In the genomic region with DNA sequence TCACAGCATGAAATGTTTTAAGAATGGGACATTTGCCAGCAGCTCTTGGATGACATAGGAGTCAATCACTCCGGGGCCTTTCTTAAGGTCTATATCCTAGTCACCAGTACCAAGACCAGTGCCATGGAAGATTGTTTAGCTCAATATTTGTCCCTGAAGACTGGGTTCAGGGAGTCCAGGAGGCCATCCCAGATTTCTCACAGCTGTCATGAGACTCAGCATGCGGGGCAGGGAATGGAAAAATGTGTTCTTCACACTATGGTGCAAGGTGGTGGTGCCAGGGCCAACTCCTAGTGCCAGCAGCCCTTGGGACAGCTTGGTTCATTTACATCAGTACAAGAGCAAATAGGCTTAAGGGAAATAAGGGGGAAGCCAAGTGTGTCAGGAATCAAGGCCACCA, we compare ENCODE assay signal across 18 mouse cellular contexts.
DNase-seq lines count a peak whose midpoint lies in the region; ATAC-seq lines count a peak whose summit lies in the region.
"Had no signal": no experiment of that assay in that cellular context is flagged by ENCODE, and none has a peak within 500 bp of the region (broad histone marks: within the 10 kb centered on the region; RNA-seq: fewer than 3 reads in every experiment).

No protein-coding gene starts in this region.

- H3K4me3 ChIP-seq in forebrain, embryonic 13.5 days, result no peak overlapping the region
- H3K4me3 ChIP-seq: embryonic facial prominence, embryonic 13.5 days; hindbrain, embryonic 12.5 days; intestine, embryonic 15.5 days; kidney, embryonic 15.5 days had no signal

- H3K4me2 ChIP-seq in forebrain, embryonic 13.5 days, result no peak overlapping the region
- H3K4me2 ChIP-seq: embryonic facial prominence, embryonic 13.5 days; hindbrain, embryonic 12.5 days; intestine, embryonic 15.5 days; kidney, embryonic 15.5 days had no signal

- H3K27me3 ChIP-seq in forebrain, embryonic 13.5 days, result peaks cover 43% of the 10 kb centered on the region; the same call in 1 of the 2 replicates

- H3K36me3 ChIP-seq in forebrain, embryonic 13.5 days (ENCODE audit: poor library complexity, severe bottlenecking), result no peaks in the 10 kb centered on the region
- H3K36me3 ChIP-seq: embryonic facial prominence, embryonic 13.5 days; hindbrain, embryonic 12.5 days; intestine, embryonic 15.5 days; kidney, embryonic 15.5 days had no signal

- no peak for ATAC-seq in forebrain, embryonic 13.5 days
- no peak for ATAC-seq in granulocyte monocyte progenitor cell, adult 5-6 weeks (replicated peaks; ENCODE audit: poor library complexity, severe bottlenecking)
- ATAC-seq: forebrain, embryonic 14.5 days; intestine, embryonic 15.5 days had no signal

- 93% methylated on average over 2 of the region's 2 CpGs for WGBS in forebrain, embryonic 13.5 days

- no peak overlapping the region for H3K27ac ChIP-seq in forebrain, embryonic 13.5 days
- H3K27ac ChIP-seq: embryonic facial prominence, embryonic 13.5 days; hindbrain, embryonic 12.5 days; intestine, embryonic 15.5 days; kidney, embryonic 15.5 days had no signal

- no peaks in the 10 kb centered on the region for H3K9me3 ChIP-seq in forebrain, embryonic 13.5 days (replicated peaks)
- H3K9me3 ChIP-seq: embryonic facial prominence, embryonic 13.5 days; hindbrain, embryonic 12.5 days; intestine, embryonic 15.5 days; kidney, embryonic 15.5 days had no signal

- DNase-seq in cerebellum, adult 18-20 months, result peak; percentile 14 to 52
- DNase-seq in cerebellum, adult 8-10 months, result no peak
- peak; percentile 33 for DNase-seq in adipocyte (ENCODE audit: low spot score)
- DNase-seq in brain, adult 2 months (ENCODE audit: low read depth, low spot score), result peak; percentile 66
- peak; percentile 31 to 41 for DNase-seq in cerebellum, postnatal 10 days
- DNase-seq: adrenal gland, adult 8-10 months; gastrocnemius, postnatal 36 days; heart, postnatal 10 days; heart, postnatal 4 days; kidney, adult 18-20 months; kidney, postnatal 14 days had no signal

- no peak overlapping the region for H3K9ac ChIP-seq in forebrain, embryonic 13.5 days
- H3K9ac ChIP-seq: embryonic facial prominence, embryonic 13.5 days; hindbrain, embryonic 12.5 days; intestine, embryonic 15.5 days; kidney, embryonic 15.5 days had no signal

- no peaks in the 10 kb centered on the region for H3K4me1 ChIP-seq in forebrain, embryonic 13.5 days
- H3K4me1 ChIP-seq: hindbrain, embryonic 12.5 days; intestine, embryonic 15.5 days had no signal
